Mouse (Mus musculus) liver, embryonic 14.5 days (tissue): ENCODE results near the gene Hoxb4.

ENCODE experiments used
- CTCF ChIP-seq: IDR thresholded peaks from 2 replicates; pipeline ENCODE4 v1.5.1; 2016; ENCODE audit warnings: antibody characterized with exemption, low read depth, control low read depth
- EP300 ChIP-seq: IDR thresholded peaks from 2 replicates; pipeline ENCODE4 v1.6.1; 2016; ENCODE audit warnings: antibody characterized with exemption, low read depth

DNA sequence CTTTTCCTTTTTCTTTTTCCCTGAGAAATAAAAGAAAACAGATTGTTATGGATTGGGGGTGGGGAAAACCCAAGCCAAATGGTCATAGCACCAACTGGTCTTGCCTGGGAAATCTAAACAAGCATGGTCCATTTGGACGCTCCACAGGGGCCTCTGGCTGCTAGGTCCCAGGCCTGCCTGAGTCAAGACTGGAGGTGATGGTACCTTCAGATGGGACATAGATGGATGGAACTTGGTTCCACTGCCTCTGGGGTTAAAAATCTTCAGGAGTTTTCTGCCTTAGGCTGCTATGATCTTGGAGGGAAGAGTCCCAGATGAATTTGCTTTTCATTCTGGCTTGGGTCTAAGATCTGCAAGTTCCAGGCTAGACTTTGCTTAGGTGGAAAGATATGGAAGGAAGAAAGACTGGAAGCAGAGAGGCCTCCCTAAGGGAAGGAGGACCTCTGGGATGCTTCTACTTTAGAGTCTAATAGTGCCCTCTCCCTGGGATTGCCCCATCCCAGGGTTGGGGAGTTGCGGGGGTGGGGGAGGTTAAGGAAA lies 25.2 kb downstream of the Hoxb4 start:
- TF ChIP-seq CTCF (no peak), EP300 (no peak)
